In the genomic region with DNA sequence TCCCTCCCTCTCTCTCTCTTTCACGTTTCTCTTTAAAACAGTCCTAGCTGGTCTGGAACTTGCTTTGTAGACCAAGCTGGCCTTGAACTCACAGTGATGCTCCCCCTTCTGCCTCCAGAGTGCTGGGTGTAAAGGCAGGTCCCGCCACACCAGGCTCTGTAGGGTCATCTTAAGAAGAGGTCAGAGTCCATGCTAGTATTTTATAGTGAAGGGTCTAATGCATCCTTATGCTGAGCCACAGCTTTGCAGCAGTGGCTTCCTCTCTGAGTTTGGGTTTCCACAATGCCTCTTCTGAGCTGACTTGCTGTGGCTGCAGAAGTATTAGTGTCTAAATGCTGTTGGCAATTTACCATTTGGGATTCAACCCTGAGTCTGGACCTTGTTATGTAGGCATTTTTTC, we compare ENCODE assay signal across 16 mouse cellular contexts.
"Had no signal": no experiment of that assay in that cellular context is flagged by ENCODE, and none has a peak within 500 bp of the region (broad histone marks: within the 10 kb centered on the region; RNA-seq: fewer than 3 reads in every experiment).

No protein-coding gene starts in this region.

- H3K27ac ChIP-seq: kidney, embryonic 15.5 days; limb, embryonic 15.5 days; liver, embryonic 14.5 days; macrophage; midbrain, embryonic 13.5 days; stomach, embryonic 15.5 days had no signal

- H3K9me3 ChIP-seq: stomach, embryonic 15.5 days had no signal

- H3K9ac ChIP-seq: kidney, embryonic 15.5 days; limb, embryonic 15.5 days; liver, embryonic 14.5 days; liver, postnatal 0 days; lung, embryonic 14.5 days; midbrain, embryonic 13.5 days; stomach, embryonic 15.5 days had no signal

- H3K4me3 ChIP-seq: kidney, embryonic 15.5 days; limb, embryonic 15.5 days; midbrain, embryonic 13.5 days; stomach, embryonic 15.5 days had no signal

- ATAC-seq: liver, postnatal 0 days; lung, postnatal 0 days; midbrain, embryonic 13.5 days had no signal

- DNase-seq: kidney, adult 11 months; kidney, adult 8-10 months; kidney, postnatal 10 days; kidney, postnatal 36 days; left cerebral cortex, postnatal 4 days; liver, postnatal 0 days; lung, embryonic 14.5 days; thymus, postnatal 25 days had no signal

- H3K36me3 ChIP-seq: kidney, embryonic 15.5 days; limb, embryonic 15.5 days; midbrain, embryonic 13.5 days; stomach, embryonic 15.5 days had no signal

- H3K4me2 ChIP-seq: kidney, embryonic 15.5 days; limb, embryonic 15.5 days; liver, embryonic 11.5 days; lung, embryonic 14.5 days; midbrain, embryonic 13.5 days; stomach, embryonic 15.5 days had no signal

- H3K27me3 ChIP-seq: kidney, embryonic 15.5 days; limb, embryonic 15.5 days; midbrain, embryonic 13.5 days; stomach, embryonic 15.5 days had no signal

- H3K4me1 ChIP-seq: kidney, embryonic 15.5 days; stomach, embryonic 15.5 days had no signal
